Mouse (Mus musculus) cerebellum, adult 2 months (tissue): Measurements from ENCODE around the gene Gstcd.

Source experiments
- CTCF ChIP-seq: fragments of 200-500 bp; IDR thresholded peaks from 2 replicates; pipeline ENCODE4 v1.5.1; 2011; ENCODE audit warnings: low read depth, mild to moderate bottlenecking, control low read depth, low read length, moderate library complexity, borderline replicate concordance; ENCODE audit not compliant: insufficient read depth
- POLR2A ChIP-seq: fragments of 200-500 bp; IDR thresholded peaks from 2 replicates; pipeline ENCODE4 v1.6.1; 2011; ENCODE audit warnings: low read length, control low read depth, borderline replicate concordance; ENCODE audit not compliant: insufficient read depth

DNA sequence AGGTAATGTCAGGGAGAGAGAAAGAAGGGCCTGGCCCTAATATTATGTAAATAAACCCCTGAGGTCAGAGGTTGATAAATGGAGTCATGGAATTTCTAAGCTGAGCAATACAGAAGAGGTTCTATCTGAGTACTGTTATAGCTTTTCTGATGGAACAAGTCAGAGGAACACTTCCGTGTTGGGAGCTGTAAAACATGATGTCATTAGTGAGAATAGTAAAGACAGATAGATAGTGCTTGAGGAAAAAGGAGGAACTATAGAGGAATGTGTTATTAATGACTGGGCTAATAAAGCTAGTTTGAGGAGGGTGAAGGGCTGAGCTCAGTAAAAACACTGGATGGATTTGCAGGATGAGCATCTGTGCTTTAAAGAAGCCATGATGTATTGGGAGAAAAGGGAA lies 2.5 kb upstream of the Gstcd start:
- TF ChIP-seq POLR2A (no peak), CTCF (no peak)
